Mouse (Mus musculus): ENCODE data around the gene Gm5678. TPM values are rescaled to one million over a fixed set of nuclear protein-coding genes. Genes with fewer than 3 reads are reported as not detected.

The Gm5678 gene
- total RNA-seq (2015), result not detected in 2 replicates
- total RNA-seq (2017), result not detected in 2 replicates

DNA sequence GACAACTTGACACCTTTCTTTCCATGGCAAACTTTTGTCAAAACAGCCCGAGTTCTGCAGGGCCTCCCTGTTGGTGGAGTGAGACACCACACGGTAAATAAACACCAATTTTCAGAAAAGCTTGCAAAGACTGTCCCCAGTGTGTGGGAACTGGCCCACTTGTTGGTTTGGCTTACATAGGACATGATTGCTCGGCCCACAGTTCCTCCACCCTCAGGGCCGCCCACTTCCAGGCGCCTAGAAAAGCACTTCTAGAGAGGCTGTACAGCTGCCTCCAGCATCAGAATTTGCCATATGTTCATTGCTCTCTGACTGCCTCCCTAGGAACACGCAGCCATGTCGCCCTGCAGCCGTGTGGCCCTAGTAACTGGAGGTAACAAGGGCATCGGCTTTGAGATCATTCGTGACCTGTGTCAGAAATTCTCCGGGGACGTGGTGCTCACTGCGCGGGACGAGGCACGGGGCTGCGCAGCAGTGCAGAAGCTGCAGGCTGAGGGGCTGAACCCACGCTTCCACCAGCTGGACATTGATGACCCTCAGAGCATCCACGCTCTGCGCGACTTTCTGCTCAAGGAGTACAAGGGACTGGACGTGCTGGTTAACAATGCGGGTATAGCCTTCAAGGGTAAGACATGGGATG lies at the start of gene Gm5678:
Gm5678 (plus strand) TSS at position 337 of the 640 bp plus-strand sequence.
- no peak for ATAC-seq (ENCODE audit: poor library complexity, severe bottlenecking)

DNA sequence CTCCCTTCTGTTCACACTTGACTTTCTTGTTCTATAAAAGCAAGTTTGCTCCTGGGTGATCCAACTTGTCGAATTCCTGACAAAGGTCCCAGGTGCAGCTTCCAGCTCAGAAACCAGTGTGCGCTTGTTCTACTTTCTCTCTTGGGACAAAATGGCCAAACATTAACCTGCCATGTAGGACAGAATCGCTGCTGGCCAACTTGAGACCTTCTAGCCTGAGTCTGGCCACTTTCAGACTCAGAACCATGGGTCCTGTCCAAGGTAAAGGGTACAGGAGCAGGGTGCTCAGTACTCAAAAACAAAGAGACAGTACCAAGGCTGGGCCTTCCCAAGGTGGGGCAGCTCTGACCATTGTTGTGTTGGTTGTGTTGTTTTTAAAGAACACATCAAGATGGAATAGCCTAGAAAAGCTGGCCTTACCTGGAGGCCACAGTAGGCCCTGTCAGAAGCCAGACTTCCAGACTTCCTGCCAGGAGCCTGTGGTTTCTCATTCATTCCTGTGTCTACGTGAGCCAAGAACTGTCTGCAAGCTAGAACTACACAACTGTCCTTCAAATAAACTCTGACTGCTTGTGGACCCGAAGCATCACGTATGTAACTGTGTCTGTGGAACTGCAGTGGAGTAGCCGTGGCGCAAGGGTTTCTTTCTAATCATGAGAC lies 49.4 kb upstream of the Gm5678 start:
- no peak for ATAC-seq (ENCODE audit: poor library complexity, severe bottlenecking)

DNA sequence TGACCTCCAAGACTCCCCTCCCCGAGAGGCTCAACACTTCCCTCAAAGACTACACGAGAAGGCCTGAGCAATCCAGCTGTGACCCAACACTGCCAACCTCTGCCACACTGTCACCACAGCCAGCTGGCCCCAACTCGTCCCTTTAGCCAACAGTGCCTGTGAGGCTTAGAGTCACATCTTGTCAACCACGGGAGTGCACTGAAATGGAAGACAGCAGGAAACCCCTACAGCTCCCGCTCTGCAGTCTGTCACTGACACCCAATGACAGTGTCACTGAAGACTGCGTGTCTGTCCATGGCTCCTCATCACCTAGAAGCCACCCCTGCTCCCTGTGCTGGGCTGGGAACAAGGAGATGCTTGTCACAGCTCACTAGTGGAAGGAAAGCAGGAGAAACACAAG lies 46.8 kb upstream of the Gm5678 start:
- no peak for ATAC-seq (ENCODE audit: poor library complexity, severe bottlenecking)

GRCm38 (mm10) chr16:93584976-93585702 lies 42.8 kb upstream of the Gm5678 start:
- ATAC-seq (ENCODE audit: poor library complexity, severe bottlenecking), result peak; percentile 44

GRCm38 (mm10) chr16:93585703-93586205 lies 42.1 kb upstream of the Gm5678 start:
- peak; percentile 63 for ATAC-seq (ENCODE audit: poor library complexity, severe bottlenecking)

- peak; percentile 66 for ATAC-seq (ENCODE audit: poor library complexity, severe bottlenecking)
These were observed 41.5 kb upstream of the Gm5678 start for GRCm38 (mm10) chr16:93586382-93586781.

DNA sequence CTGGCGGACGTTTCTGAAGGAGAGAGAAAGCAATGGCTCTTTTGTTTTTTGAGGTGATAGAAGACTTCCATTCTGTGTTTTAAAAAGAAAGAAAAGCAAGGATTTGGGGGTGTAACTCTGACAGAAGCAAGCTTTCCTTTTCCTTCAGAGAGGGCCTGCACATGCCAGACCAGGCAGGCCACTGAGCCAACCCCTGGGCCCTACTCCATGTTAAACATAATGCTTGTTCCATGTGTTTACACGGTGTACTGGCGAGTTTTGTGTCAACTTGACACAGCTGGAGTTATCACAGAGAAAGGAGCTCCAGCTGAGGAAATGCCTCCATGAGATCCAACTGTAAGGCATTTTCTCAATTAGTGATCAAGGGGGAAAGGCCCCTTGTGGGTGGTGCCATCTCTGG lies 39.6 kb upstream of the Gm5678 start:
- no peak for ATAC-seq (ENCODE audit: poor library complexity, severe bottlenecking)

GRCm38 (mm10) chr16:93590915-93591314 lies 37.0 kb upstream of the Gm5678 start:
- no peak for ATAC-seq (ENCODE audit: poor library complexity, severe bottlenecking)

DNA sequence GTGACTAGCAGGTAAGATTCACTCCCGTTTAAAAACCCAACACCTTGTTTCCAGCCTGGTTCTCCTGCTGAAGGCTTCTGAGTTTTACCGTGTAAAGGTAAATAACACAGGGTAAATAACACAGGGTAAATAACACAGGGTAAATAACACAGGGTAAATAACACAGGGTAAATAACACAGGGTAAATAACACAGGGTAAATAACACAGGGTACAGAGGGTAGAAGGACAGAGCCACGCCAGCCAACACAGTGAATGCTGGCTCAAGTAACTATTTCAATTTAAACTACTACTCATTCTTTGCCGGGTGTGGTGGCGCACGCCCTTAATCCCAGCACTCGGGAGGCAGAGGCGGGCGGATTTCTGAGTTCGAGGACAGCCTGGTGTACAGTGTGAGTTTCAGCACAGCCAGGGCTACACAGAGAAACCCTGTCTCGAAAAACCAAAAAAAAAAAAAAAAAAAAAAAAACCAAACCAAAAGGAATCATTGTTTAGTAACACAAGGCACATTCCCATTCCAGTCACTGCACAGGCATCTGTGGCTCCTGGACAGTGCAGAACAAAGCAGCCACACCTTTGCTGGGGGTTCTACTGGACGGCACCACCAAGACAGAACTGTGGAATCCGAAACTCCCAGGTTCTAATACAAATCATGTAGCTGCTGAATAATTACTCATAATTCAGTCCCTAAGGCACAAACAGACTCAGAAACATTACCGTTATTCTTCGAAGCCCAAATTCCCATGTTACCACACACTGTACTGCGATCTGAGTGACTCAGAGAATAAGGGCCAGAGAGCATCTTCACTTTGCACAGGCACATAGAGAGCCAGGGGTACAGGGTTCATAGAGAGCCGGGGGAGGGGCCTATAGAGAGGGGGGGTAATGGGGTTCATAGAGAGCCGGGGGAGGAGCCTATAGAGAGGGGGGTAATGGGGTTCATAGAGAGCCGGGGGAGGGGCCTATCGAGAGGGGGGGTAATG lies 36.2 kb upstream of the Gm5678 start:
- ATAC-seq (ENCODE audit: poor library complexity, severe bottlenecking), result no peak

DNA sequence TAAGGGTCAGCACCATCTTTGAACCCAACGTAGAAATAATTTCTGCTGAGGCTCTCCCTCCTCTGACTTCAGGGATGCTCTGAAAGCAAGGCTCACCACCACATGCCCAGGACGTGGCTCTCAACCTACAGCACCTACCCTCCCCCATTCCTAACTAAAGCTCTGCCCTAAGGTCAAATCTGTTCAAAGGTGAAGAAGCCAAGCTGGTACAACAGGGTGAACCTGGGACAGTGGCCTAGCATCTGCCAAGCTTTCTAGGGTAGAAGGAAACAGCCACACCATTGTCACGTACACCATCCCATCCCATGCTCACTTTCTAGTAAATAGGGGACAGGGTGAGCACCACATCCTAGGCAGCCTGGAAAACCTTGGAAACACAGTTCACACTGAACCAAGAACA lies 35.2 kb upstream of the Gm5678 start:
- ATAC-seq (ENCODE audit: poor library complexity, severe bottlenecking), result no peak

DNA sequence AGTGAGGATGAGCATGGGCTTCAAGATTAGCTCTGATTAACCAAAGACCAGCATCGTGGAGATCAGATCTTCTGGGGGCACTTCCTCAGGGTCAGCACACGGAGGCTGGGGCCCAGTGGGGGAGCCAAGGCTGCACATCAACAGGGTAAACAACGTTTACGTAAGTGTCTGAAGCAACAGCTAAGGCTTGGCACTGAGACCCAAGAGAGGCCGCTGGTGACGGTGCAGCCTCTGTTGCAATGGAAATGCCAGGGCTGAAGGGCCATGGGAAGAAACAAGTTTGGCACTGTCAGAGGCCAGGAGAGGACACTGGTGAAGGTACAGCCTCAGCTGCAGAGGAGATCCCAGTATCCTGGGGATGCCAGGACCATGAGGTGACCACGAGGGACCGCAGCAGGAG lies 34.5 kb upstream of the Gm5678 start:
- ATAC-seq (ENCODE audit: poor library complexity, severe bottlenecking), result no peak

DNA sequence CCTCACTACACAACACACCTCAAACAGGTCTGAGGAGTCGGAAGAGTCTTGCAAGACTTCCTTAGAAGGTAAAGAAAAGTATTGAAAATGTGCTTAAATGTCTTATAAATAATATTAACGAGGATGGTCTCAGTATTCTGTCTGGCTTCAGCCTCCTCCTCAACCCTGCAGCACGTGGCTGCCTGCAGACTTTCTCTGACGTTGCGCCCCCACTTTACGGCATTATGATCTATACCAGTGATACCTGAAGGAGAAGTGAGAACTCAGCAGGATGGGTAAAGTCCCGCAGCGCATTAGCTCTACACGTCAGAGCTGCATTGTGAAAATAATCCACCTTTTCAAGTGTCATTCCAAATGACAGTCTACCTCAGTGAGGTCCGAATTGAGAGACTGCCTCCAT lies 33.4 kb upstream of the Gm5678 start:
- ATAC-seq (ENCODE audit: poor library complexity, severe bottlenecking), result no peak

DNA sequence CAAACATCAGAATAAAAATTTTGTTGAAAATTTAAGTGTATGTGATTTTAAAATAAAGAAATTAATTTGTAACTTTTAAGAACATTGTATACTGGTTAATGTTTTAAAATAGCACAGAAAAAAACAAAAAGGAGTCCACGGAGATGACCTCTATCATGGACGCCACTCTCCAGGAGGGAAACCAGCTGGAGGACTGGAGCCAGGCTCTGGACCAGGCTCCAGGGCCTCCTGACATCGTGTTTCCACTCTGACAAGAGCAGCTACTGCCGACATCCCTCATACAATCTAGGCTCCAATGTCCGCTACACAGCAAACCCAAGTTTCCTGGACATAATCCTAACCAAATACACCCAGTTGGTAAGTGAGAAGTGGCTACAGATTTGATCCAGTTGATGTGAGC lies 32.1 kb upstream of the Gm5678 start:
- ATAC-seq (ENCODE audit: poor library complexity, severe bottlenecking), result no peak

- no peak for ATAC-seq (ENCODE audit: poor library complexity, severe bottlenecking)
These were observed 31.1 kb upstream of the Gm5678 start for GRCm38 (mm10) chr16:93596807-93597206.

DNA sequence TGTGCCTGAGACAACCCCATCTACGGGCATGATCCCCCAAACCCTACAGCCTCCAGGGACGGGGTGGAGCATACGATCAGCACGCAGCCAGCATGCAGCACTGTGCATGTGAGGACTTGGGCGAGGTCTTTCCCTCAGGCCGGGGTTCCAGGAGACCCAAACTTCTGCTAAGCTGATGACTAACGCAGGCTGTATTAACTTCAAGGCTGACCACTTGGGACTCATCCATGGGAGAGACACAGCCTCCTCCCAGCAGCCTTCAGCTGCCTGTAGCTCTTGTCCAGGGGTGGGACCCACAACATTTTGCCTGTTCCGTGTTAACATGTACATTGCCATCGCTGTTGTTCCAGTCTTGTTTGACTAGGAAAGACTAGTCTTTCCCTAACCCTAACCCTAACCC lies 30.3 kb upstream of the Gm5678 start:
- ATAC-seq (ENCODE audit: poor library complexity, severe bottlenecking), result no peak

- ATAC-seq (ENCODE audit: poor library complexity, severe bottlenecking), result no peak
These were observed 28.4 kb upstream of the Gm5678 start for GRCm38 (mm10) chr16:93599461-93599860.

GRCm38 (mm10) chr16:93603439-93604212 lies 24.3 kb upstream of the Gm5678 start, which contains the start of gene Setd4:
TSS of gene Setd4 (minus strand) at chr16:93604063.
- peak; percentile 86 for ATAC-seq (ENCODE audit: poor library complexity, severe bottlenecking)

DNA sequence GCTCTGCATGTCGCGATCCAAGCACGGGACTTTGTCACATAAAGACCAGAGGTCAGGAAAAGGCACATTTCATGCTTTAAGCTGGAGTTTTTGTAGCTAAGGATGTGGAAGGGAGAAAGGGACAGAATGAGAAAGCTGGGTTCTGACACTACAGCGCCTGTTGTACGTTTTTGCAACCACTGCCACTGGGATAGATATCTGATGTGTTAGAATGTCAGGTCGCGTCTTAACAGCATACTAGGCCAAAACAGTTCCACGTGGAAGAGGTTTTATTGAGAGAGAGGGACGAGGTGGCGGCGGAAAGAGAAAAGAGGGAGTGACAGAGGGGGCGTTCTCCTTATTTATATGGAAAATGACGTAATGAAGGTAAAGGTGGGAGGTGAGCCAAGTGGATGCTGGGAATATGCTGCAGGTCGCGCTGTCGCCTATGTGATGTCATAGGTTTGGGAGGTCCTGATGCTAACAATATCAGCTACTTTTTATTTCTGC lies 23.4 kb upstream of the Gm5678 start:
- no peak for ATAC-seq (ENCODE audit: poor library complexity, severe bottlenecking)

DNA sequence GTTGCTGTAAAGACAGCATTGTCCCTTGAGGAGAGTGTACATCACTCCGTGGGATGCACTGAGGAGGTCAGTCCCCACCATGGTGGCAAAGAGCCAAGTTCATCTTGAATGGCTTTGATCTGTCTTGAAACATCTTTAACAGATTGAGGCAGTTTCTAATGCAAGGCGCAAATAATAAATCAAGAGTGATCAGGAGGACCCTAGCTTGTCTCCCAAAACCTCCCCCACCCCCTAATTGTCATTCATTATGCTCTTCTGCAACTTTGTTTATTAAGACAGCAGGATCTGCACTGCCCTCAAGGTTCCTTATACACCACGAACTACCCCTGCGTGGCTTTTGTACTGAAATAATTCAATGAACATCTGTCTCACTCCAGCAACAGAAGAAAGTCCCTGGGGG lies 22.3 kb upstream of the Gm5678 start, which contains the start of gene Cbr1:
Cbr1 (plus strand) TSS at position 301 of the 400 bp plus-strand sequence.
- ATAC-seq (ENCODE audit: poor library complexity, severe bottlenecking), result no peak
